Mouse (Mus musculus): ENCODE results near the gene Mta2. TPM values are rescaled to one million over a fixed set of nuclear protein-coding genes. Genes with fewer than 3 reads are reported as not detected.

The Mta2 gene
- polyA plus RNA-seq, 1 experiment from 2014 or later, result 175 TPM

DNA sequence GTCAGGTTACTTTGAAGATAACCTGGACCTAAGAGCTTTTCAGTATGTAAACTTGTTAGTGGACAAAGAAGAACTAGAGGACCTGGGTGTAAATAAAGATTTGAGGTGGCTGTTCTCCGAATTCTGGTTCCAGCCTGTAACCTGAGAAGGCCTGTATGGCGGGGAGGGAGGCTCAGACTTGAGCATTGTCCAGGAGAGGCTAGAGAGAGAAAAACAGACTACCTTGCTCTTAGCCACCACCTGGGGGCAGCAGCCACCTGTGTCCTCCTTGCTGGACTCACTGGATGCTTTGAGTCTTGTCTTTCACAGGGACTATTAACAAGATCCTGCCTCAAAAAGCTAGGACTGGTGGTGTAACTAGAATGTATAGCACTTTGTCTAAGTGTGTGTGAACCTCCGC, 34.9 kb downstream of the Mta2 start:
- 58% methylated on average over 3 of the region's 3 CpGs for WGBS
- no peak overlapping the region for H3K4me3 ChIP-seq
- ATAC-seq (ENCODE audit: low FRiP score, low read depth), result no peak; the same call in 1 of the 2 replicates

DNA sequence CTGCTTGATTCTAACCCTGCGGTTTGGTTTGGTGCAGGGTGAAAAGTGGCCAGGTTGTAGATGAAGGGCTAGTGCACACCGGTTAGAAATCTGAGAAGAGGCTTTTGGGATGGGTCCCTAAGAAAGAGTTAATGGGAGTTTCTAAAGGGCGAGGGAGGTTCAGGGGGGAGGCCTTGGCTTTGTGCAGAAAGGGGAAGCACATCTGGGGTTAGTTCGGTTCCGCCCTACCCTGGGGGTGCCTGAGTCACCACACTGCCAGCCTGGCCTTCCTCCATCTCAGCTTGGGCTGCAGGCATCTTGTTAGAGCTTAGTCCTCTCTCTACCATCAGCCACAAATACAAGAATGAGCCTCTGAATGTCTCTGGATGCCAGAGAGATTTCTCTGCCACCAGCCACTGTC, 39.1 kb downstream of the Mta2 start:
- WGBS, result 63% methylated on average over 5 of the region's 5 CpGs
- no peaks in the 10 kb centered on the region for H3K9me3 ChIP-seq
- no peak overlapping the region for H3K27ac ChIP-seq
- no peak for ATAC-seq (ENCODE audit: low FRiP score, low read depth)
- H3K27me3 ChIP-seq (replicated peaks), result no peaks in the 10 kb centered on the region
- no peak overlapping the region for H3K9ac ChIP-seq
- no peak overlapping the region for H3K4me3 ChIP-seq
- peaks cover 48% of the 10 kb centered on the region for H3K36me3 ChIP-seq
- H3K4me2 ChIP-seq (replicated peaks), result no peak overlapping the region
- peaks cover 42% of the 10 kb centered on the region for H3K4me1 ChIP-seq

More for the DNA sequence above, 34.9 kb downstream of the Mta2 start:
- Histone ChIP-seq H3K9me3 (no peaks in the 10 kb centered on the region), H3K36me3 (peaks cover 90% of the 10 kb centered on the region), H3K9ac (no peak overlapping the region), H3K4me1 (peaks cover 9% of the 10 kb centered on the region; the same call in 1 of the 2 replicates), H3K27ac (no peak overlapping the region), H3K27me3 (replicated peaks) (no peaks in the 10 kb centered on the region), H3K4me2 (replicated peaks) (no peak overlapping the region)

DNA sequence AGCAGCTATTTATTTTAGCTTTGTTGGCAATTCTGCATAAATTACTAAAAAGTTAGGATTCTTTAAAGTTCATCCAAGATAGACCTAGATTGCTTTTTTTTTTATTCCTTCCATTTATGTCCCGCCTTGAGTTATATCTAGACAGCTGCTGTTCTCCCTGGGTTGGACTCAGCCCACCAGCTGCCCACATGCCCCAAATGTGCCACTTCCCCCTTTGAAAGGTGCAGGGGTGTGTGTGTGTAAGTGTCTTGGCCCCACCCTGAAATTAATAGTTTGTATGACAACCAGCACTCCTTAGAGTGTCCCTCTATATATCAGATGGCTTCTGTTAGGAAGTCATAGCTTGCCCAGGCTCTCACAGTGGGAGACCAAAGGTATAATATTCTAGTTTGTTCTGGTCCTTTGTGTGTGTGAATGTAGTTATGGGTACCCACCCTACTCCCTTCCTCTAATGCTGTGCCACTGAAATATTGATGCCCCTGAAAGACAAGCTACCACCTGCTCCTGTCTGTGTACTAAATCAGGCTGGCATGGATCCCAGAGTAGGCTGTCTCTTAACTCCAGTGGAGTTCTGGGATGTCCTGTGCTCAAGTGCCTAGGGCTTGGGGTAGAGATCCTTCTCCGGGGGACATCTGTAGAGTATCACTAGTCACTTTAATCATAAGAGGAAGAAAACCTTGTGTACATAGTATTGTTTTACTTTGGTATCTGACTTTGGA, 39.9 kb downstream of the Mta2 start:
- ATAC-seq (ENCODE audit: low FRiP score, low read depth), result no peak
- Histone ChIP-seq H3K4me1 (peaks cover 42% of the 10 kb centered on the region), H3K36me3 (peaks cover 40% of the 10 kb centered on the region), H3K4me2 (replicated peaks) (no peak overlapping the region), H3K4me3 (no peak overlapping the region), H3K27me3 (replicated peaks) (no peaks in the 10 kb centered on the region), H3K9ac (no peak overlapping the region), H3K9me3 (no peaks in the 10 kb centered on the region), H3K27ac (no peak overlapping the region)
- WGBS, result 81% methylated on average over 2 of the region's 2 CpGs

DNA sequence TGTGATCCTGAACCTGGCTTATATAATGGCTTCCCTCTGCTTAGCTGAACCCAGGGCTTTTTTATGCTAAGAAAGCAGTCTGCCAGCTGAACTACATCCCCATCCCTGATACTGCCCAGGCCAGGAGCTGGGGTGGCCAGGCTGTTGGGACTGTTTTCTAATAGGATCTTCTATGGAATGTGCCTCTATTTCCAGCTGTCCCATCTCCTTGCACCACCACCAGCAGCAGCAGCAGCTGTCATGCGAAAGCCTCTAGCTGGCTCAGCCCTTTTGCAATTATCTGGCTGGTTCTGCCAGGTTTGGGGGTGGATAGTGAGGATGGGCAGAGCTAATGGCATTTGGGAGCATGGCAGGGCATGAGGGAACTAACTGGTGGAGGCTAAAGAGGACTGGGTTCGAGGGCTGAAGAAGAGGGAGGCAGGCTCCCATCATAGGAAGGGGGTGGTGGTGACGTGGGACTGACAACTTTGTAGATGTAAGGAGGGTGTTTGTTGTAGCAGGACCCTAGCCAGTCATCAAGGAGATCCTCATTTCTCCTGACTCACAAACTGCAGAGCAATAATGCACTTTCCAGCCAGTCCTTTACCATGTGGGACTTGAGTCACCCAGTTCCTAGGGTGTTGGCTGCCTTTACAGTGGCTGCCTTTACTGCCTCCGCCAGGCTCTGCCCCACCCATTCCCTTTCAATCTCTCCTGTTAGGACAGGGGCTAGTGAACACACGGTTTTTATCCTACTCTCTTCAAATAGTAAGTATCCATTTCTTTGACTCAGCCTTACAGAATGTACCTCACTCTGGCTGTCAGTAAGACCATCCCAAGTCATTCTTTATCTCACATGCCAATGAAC, 40.9 kb downstream of the Mta2 start:
- Histone ChIP-seq H3K9ac (0 out of 2 replicates have a peak overlapping the region, but pooled peaks have one; percentile 1), H3K4me1 (peaks cover 42% of the 10 kb centered on the region), H3K4me3 (no peak overlapping the region), H3K36me3 (peaks cover 33% of the 10 kb centered on the region), H3K27ac (no peak overlapping the region), H3K9me3 (no peaks in the 10 kb centered on the region), H3K4me2 (replicated peaks) (no peak overlapping the region), H3K27me3 (replicated peaks) (peaks cover 3% of the 10 kb centered on the region; the same call in 1 of the 2 replicates)
- WGBS, result 50% methylated on average over 5 of the region's 5 CpGs
- ATAC-seq (ENCODE audit: low FRiP score, low read depth), result no peak

DNA sequence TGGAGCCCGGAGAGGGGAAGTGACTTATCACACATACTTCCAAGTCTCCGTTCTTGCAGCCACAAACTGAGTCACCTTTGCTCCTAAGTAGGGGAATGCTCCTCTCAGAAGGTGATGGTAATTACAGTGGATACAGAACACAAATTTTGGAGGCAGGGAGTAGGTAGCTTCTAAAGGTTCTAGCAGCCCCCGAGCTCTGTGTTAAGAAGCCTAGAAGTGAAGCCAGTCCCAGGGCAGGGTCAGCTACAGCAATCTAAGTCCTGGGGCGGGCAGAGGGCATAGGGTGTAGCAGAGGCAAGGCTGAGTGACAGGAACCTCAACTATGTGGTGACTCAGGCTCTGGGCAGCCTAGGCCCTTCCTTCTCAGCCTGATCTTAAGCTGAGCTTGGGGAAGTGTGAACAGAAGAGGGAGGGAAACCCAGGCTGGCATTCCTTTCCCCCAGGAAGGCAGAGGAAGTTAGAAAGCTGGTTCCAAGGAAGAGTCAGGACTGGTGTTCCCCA, 41.5 kb downstream of the Mta2 start:
- H3K4me1 ChIP-seq, result peaks cover 42% of the 10 kb centered on the region
- no peak overlapping the region for H3K9ac ChIP-seq
- no peak overlapping the region for H3K27ac ChIP-seq
- no peaks in the 10 kb centered on the region for H3K9me3 ChIP-seq
- WGBS, result 56% methylated on average over 4 of the region's 4 CpGs
- no peak for ATAC-seq (ENCODE audit: low FRiP score, low read depth)
- H3K4me3 ChIP-seq, result no peak overlapping the region
- H3K4me2 ChIP-seq (replicated peaks), result no peak overlapping the region
- peaks cover 10% of the 10 kb centered on the region for H3K27me3 ChIP-seq (replicated peaks)
- peaks cover 26% of the 10 kb centered on the region for H3K36me3 ChIP-seq

DNA sequence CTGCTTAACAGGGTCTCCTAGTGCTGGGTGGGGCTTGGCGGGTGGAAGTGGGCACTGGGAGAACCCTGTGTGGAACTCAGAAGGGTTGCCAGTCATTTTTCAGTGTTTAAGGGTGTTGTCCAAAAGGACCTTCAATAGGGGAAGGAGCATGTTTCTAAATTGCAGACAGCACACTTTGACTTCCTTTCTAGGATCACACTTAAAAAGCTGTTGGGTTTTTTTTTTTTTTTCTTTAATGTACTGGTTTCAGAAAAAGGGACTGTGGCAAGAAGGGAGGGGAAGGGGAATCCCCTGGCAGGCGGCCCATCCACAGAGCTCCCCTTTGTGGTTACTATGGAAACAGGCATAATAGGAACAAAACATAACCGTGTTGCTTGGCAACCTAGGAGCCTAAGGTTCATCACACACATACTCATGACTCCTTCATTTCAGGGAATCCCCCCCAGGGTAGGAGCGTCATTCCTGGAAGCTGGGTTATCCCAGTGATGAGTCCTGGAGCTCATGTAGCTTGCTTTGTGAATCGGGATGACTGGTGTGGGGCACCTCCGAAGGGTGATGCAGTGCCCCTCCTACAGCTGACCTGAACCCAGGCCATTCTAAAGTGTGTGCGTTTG, 42.7 kb downstream of the Mta2 start:
- ATAC-seq (ENCODE audit: low FRiP score, low read depth), result peak; percentile 76
- H3K4me3 ChIP-seq, result 0 out of 2 replicates have a peak overlapping the region, but pooled peaks have one; percentile 5
- H3K4me2 ChIP-seq (replicated peaks), result peak overlapping the region; percentile 43
- peaks cover 20% of the 10 kb centered on the region for H3K27me3 ChIP-seq (replicated peaks)
- H3K9me3 ChIP-seq, result no peaks in the 10 kb centered on the region
- H3K9ac ChIP-seq, result no peak overlapping the region
- WGBS, result 9% methylated on average over 7 of the region's 7 CpGs
- H3K4me1 ChIP-seq, result peaks cover 49% of the 10 kb centered on the region
- H3K27ac ChIP-seq, result no peak overlapping the region
- H3K36me3 ChIP-seq, result peaks cover 15% of the 10 kb centered on the region; the same call in 1 of the 2 replicates

DNA sequence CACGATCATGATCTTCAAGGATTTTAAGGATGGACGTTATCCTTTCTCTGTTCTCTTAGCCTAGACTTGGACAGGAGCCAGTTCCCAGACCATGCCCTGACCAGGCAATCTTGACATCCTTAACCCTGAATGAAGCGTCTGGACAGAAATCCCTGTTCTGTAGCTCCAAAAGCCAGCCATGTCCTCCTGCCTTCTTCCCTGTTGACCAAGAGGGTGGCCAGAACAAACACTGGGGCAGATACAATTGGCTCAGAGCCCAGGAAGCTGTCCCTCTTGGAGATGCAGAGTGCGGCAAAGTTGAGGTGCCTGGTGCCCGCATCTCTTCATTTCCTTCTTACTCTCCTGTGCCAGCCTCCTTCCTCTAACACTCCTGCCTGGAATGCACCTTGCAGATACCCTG, 44.2 kb downstream of the Mta2 start:
- WGBS, result 79% methylated on average over 5 of the region's 5 CpGs
- ATAC-seq (ENCODE audit: low FRiP score, low read depth), result no peak
- peaks cover 60% of the 10 kb centered on the region for H3K4me1 ChIP-seq

DNA sequence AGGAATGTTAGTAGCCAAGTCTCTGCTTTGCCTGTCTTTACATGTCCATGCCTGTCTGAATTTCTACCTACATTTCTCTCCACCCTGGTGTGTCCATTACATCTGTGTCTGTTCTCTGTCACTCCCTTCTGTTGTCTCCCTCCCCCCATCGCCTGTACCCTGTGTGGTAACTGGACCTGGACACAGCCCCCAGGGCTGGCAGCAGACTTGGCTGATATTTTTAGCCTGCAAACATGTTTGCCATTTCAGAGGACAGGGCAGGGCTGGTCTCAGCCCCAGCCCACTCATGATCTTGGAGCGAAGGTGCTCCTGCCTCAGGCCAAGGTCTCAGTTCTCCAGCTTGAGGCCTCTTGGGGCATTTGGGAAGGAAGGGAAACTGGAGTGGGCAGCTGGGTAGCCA, 46.1 kb downstream of the Mta2 start:
- peaks cover 46% of the 10 kb centered on the region for H3K4me1 ChIP-seq
- 49% methylated on average over 2 of the region's 2 CpGs for WGBS

More for the DNA sequence above, 44.2 kb downstream of the Mta2 start:
- H3K4me3 ChIP-seq, result no peak overlapping the region
- H3K27me3 ChIP-seq (replicated peaks), result peaks cover 36% of the 10 kb centered on the region
- no peak overlapping the region for H3K4me2 ChIP-seq (replicated peaks)
- H3K9ac ChIP-seq, result no peak overlapping the region
- no peaks in the 10 kb centered on the region for H3K9me3 ChIP-seq
- H3K27ac ChIP-seq, result no peak overlapping the region
- H3K36me3 ChIP-seq, result peaks cover 3% of the 10 kb centered on the region; the same call in 1 of the 2 replicates

DNA sequence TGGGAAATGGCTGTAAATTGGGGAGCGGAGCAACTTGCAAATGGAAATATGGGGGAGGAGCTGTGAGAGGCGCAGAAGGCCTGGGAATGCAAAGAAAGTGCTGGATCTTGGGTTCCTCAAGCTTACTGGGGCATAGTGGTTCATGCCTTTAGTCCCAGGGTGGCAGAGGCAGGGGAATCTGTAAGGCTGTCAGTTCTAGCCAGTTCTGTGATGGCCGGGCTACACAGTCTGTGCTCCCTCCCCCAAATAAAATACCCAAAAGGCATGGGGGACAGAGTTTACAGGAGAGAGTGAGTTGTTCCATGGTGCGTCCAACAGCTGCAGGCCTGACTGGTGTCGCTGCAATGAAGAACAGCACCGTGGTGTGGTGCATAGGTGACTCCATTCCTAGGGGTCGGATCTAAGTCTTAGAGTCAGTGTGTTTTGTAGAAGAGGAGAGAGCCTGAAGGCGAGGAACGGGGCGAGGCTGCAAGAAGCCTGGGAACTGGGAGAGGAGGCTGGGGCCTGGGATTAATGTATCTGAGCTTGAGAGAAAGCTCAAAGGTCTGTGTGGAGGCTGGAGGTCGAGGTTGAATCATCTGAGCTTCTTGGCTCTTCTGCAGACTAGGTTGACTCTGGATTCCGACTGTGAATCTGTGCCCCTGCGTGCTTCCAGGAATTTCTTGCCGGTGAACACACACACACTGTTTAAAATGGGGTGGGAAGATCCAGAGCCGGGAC, 46.8 kb downstream of the Mta2 start:
- H3K27ac ChIP-seq, result no peak overlapping the region

More for the DNA sequence above, 46.1 kb downstream of the Mta2 start:
- no peak overlapping the region for H3K27ac ChIP-seq
- no peak overlapping the region for H3K4me3 ChIP-seq
- H3K9me3 ChIP-seq, result no peaks in the 10 kb centered on the region
- no peak for ATAC-seq (ENCODE audit: low FRiP score, low read depth)
- H3K36me3 ChIP-seq, result no peaks in the 10 kb centered on the region
- peaks cover 42% of the 10 kb centered on the region for H3K27me3 ChIP-seq (replicated peaks)
- H3K4me2 ChIP-seq (replicated peaks), result 0 out of 2 replicates have a peak overlapping the region, but pooled peaks have one; percentile 93
- no peak overlapping the region for H3K9ac ChIP-seq

DNA sequence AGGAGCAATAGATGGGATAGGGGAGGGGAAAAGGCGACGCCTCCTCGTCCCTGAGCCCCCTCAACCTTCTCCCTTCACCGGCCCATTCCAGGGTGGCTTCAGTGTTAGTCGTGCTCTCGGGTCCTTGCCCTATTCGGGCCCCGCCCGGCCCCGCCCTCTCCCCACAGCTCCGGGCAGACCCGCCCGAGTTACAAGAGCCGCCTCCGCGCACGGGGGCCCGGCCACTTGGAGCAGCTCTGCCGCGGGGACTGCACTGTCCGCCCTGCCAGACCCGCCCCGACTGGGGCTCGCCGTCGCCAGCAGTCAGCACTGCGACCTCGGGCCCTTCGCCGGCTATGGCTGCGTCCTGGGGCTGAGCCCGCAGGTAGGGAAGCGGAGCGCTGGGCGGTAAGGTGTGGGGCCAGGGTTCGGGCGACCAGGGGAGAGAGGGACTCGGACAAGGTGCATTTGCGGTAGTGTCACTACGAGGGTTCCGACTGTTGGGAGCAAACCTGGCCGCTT, 47.4 kb downstream of the Mta2 start, which contains the start of gene Ahnak:
Gene Ahnak (plus strand): TSS at position 219 of the 501 bp plus-strand sequence.
- Histone ChIP-seq H3K27me3 (replicated peaks) (peaks cover 42% of the 10 kb centered on the region), H3K36me3 (no peaks in the 10 kb centered on the region), H3K4me1 (peaks cover 33% of the 10 kb centered on the region), H3K9ac (peak within 1 kb of the TSS; percentile 60), H3K9me3 (no peaks in the 10 kb centered on the region), H3K4me3 (peak within 1 kb of the TSS; percentile 55), H3K4me2 (replicated peaks) (peak within 1 kb of the TSS; percentile 93), H3K27ac (no peak within 1 kb of the TSS)
- under 1% methylated on average over 42 of the region's 42 CpGs for WGBS
- 0 out of 2 replicates have a peak, but pooled peaks have one; percentile 22 for ATAC-seq (ENCODE audit: low FRiP score, low read depth)

More for the DNA sequence above, 46.8 kb downstream of the Mta2 start:
- Histone ChIP-seq H3K9ac (0 out of 2 replicates have a peak overlapping the region, but pooled peaks have one; percentile 60), H3K36me3 (no peaks in the 10 kb centered on the region), H3K4me1 (peaks cover 39% of the 10 kb centered on the region), H3K4me3 (peak overlapping the region; percentile 55; the same call in 1 of the 2 replicates), H3K27me3 (replicated peaks) (peaks cover 42% of the 10 kb centered on the region), H3K9me3 (no peaks in the 10 kb centered on the region), H3K4me2 (replicated peaks) (peak overlapping the region; percentile 93)
- WGBS, result 11% methylated on average over 15 of the region's 15 CpGs
- ATAC-seq (ENCODE audit: low FRiP score, low read depth), result no peak
